Mouse (Mus musculus): ENCODE measurements at regions not wholly inside any gene's neighbourhood (a gene's known extent, or its start where the extent isn't known, plus 50 kb on each side); places are given as distances from the start of the nearest gene placed in this dataset.

DNA sequence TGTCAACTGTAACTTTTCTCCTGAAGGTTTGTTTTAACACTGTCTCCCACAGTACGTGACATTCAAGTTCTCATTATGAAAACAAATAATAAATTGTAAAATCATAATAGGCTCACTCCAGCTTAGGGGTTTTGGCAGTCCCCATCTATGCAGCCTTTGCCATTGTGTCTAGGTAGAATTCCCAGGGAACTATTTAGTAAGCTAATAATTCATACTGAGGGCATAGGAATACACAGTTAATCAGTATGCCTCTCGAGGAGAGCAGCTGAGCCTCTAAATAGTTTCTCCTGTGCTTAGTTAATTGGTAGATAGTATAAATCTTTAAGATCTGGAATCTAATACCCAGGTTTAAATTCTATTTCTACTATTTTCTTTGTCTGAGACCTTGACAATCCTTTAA, 191.7 kb downstream of the Tprg start:
- TF ChIP-seq CTCF (IDR thresholded peaks at IDR 0.05; ENCODE audit: low read depth): no peak
- TF ChIP-seq EP300 (optimal IDR thresholded peaks at IDR 0.05): no peak

Data from stomach, postnatal 0 days (tissue).